Mouse (Mus musculus) heart, embryonic 14.5 days (tissue): ENCODE measurements at regions not wholly inside any gene's neighbourhood (a gene's known extent, or its start where the extent isn't known, plus 50 kb on each side); places are given as distances from the start of the nearest gene placed in this dataset.

Source experiments
- ATAC-seq: fragments of 200-750 bp; cut with Nextera tagmentation; 2 replicates; pipeline ENCODE4 v1.8.0; 2017; ENCODE audit warnings: low read depth, moderate TSS enrichment; ENCODE audit not compliant: insufficient number of reproducible peaks, insufficient read depth, low FRiP score
- H3K27ac ChIP-seq, 2 experiments: fragments of 200-500 bp in 1 of 2; fragments of 300-500 bp in 1 of 2; sonication (generic) in 1 of 2; replicated peaks in 1 of 2; 2 replicates each; pipeline ENCODE4 v1.5.1; 2012 to 2014; ENCODE audit warnings: low read depth in 2 of 2, low read length in 2 of 2, control low read depth in 1 of 2, mild to moderate bottlenecking in 1 of 2, mixed read lengths in 1 of 2; ENCODE audit not compliant: control insufficient read depth in 1 of 2, insufficient read depth in 1 of 2
- H3K27me3 ChIP-seq: fragments of 300-500 bp; sonication (generic); 2 replicates; pipeline ENCODE4 v1.6.1; 2014; ENCODE audit warnings: mild to moderate bottlenecking, low read length, control low read depth; ENCODE audit not compliant: control insufficient read depth, insufficient read depth
- H3K36me3 ChIP-seq: fragments of 300-500 bp; sonication (generic); 2 replicates; pipeline ENCODE4 v1.6.1; 2014; ENCODE audit warnings: mild to moderate bottlenecking, control low read depth, low read length, mixed read lengths; ENCODE audit not compliant: control insufficient read depth, insufficient read depth
- H3K4me1 ChIP-seq, 2 experiments: fragments of 200-500 bp in 1 of 2; fragments of 300-500 bp in 1 of 2; sonication (generic) in 1 of 2; 2 replicates each; pipeline ENCODE4 v1.6.1; 2012 to 2014; ENCODE audit warnings: low read length in 2 of 2, control low read depth in 1 of 2, mixed read lengths in 1 of 2; ENCODE audit not compliant: control insufficient read depth in 2 of 2, insufficient read depth in 2 of 2
- H3K4me2 ChIP-seq: fragments of 300-500 bp; sonication (generic); 2 replicates; pipeline ENCODE4 v1.6.1; 2014; ENCODE audit warnings: mild to moderate bottlenecking, low read length
- H3K4me3 ChIP-seq, 2 experiments: fragments of 200-500 bp in 1 of 2; fragments of 300-500 bp in 1 of 2; sonication (generic) in 1 of 2; 2 replicates each; pipeline ENCODE4 v1.5.1; 2012 to 2014; ENCODE audit warnings: low read length in 2 of 2, mild to moderate bottlenecking in 2 of 2, control low read depth in 1 of 2, low read depth in 1 of 2, moderate library complexity in 1 of 2; ENCODE audit not compliant: control insufficient read depth in 1 of 2, insufficient read depth in 1 of 2
- H3K9ac ChIP-seq: fragments of 300-500 bp; sonication (generic); 2 replicates; pipeline ENCODE4 v1.6.1; 2014; ENCODE audit warnings: mild to moderate bottlenecking, low read length
- H3K9me3 ChIP-seq: fragments of 300-500 bp; sonication (generic); 2 replicates; pipeline ENCODE4 v1.6.1; 2016; ENCODE audit warnings: low read length, control low read depth; ENCODE audit not compliant: control insufficient read depth
- WGBS: fragments of 180-500 bp; shearing (Covaris S2); extraction: QIAGEN DNeasy Blood & Tissue Kit; methylation state at CpG from one replicate; pipeline ENCODE4 v1.1.7; 2014; 5-methylcytosine and 5-hydroxymethylcytosine counted together

- Histone ChIP-seq H3K4me2 (no peak overlapping the region), H3K27ac (no peak overlapping the region), H3K27me3 (no peaks in the 10 kb centered on the region), H3K9ac (no peak overlapping the region), H3K4me3 (no peak overlapping the region), H3K9me3 (no peaks in the 10 kb centered on the region), H3K4me1 (no peaks in the 10 kb centered on the region), H3K36me3 (no peaks in the 10 kb centered on the region)
- 64% methylated on average over 5 of the region's 5 CpGs for WGBS
- ATAC-seq, result no peak
Observed at GRCm38 (mm10) chr6:127207308-127207707, 55.3 kb upstream of the Ccnd2 start.

GRCm38 (mm10) chr6:127213355-127213754, 61.4 kb upstream of the Ccnd2 start:
- 88% methylated on average over 3 of the region's 3 CpGs for WGBS
- Histone ChIP-seq H3K27me3 (peaks cover 8% of the 10 kb centered on the region; the same call in 1 of the 2 replicates), H3K4me2 (no peak overlapping the region), H3K4me1 (no peaks in the 10 kb centered on the region), H3K9me3 (no peaks in the 10 kb centered on the region), H3K4me3 (no peak overlapping the region), H3K27ac (no peak overlapping the region), H3K9ac (no peak overlapping the region), H3K36me3 (no peaks in the 10 kb centered on the region)
- no peak for ATAC-seq

GRCm38 (mm10) chr6:127215915-127216314, 63.9 kb upstream of the Ccnd2 start:
- 61% methylated on average over 4 of the region's 4 CpGs for WGBS
- H3K27me3 ChIP-seq, result peaks cover 8% of the 10 kb centered on the region; the same call in 1 of the 2 replicates
- no peak for ATAC-seq

GRCm38 (mm10) chr6:127218634-127219445, 66.8 kb upstream of the Ccnd2 start:
- ATAC-seq, result no peak
- Histone ChIP-seq H3K36me3 (no peaks in the 10 kb centered on the region), H3K27me3 (peaks cover 8% of the 10 kb centered on the region; the same call in 1 of the 2 replicates), H3K9ac (no peak overlapping the region), H3K4me2 (no peak overlapping the region), H3K4me1 (no peaks in the 10 kb centered on the region), H3K27ac (no peak overlapping the region), H3K4me3 (no peak overlapping the region), H3K9me3 (no peaks in the 10 kb centered on the region)
- 85% methylated on average over 17 of the region's 17 CpGs for WGBS

More at GRCm38 (mm10) chr6:127215915-127216314, 63.9 kb upstream of the Ccnd2 start:
- Histone ChIP-seq H3K4me2 (no peak overlapping the region), H3K27ac (no peak overlapping the region), H3K36me3 (no peaks in the 10 kb centered on the region), H3K4me1 (no peaks in the 10 kb centered on the region), H3K9ac (no peak overlapping the region), H3K9me3 (no peaks in the 10 kb centered on the region), H3K4me3 (no peak overlapping the region)

- Histone ChIP-seq H3K27me3 (peaks cover 8% of the 10 kb centered on the region; the same call in 1 of the 2 replicates), H3K9ac (no peak overlapping the region), H3K9me3 (no peaks in the 10 kb centered on the region), H3K4me1 (no peaks in the 10 kb centered on the region), H3K36me3 (no peaks in the 10 kb centered on the region), H3K4me2 (no peak overlapping the region), H3K27ac (no peak overlapping the region), H3K4me3 (no peak overlapping the region)
- WGBS, result 69% methylated on average over 7 of the region's 7 CpGs
- ATAC-seq, result no peak
Observed at GRCm38 (mm10) chr6:127219446-127219802, 67.4 kb upstream of the Ccnd2 start.

- Histone ChIP-seq H3K9me3 (no peaks in the 10 kb centered on the region), H3K27ac (no peak overlapping the region), H3K4me2 (no peak overlapping the region), H3K4me1 (no peaks in the 10 kb centered on the region), H3K4me3 (no peak overlapping the region), H3K9ac (no peak overlapping the region), H3K27me3 (no peaks in the 10 kb centered on the region; the same call in 1 of the 2 replicates), H3K36me3 (no peaks in the 10 kb centered on the region)
- no peak for ATAC-seq
- 79% methylated on average over 5 of the region's 5 CpGs for WGBS
Observed at GRCm38 (mm10) chr6:127226242-127226983, 74.4 kb upstream of the Ccnd2 start.

- H3K36me3 ChIP-seq, result no peaks in the 10 kb centered on the region
- H3K27ac ChIP-seq, result no peak overlapping the region
- H3K4me3 ChIP-seq, result no peak overlapping the region
- 91% methylated on average over 4 of the region's 4 CpGs for WGBS
- H3K4me1 ChIP-seq, result no peaks in the 10 kb centered on the region
- H3K9me3 ChIP-seq, result no peaks in the 10 kb centered on the region
- no peak for ATAC-seq
- H3K4me2 ChIP-seq, result no peak overlapping the region
- H3K27me3 ChIP-seq, result no peaks in the 10 kb centered on the region
- no peak overlapping the region for H3K9ac ChIP-seq
Observed at GRCm38 (mm10) chr6:127236510-127237109, 84.6 kb upstream of the Ccnd2 start.
